Mouse (Mus musculus): ENCODE data around the gene Bard1. TPM values are rescaled to one million over a fixed set of nuclear protein-coding genes. Genes with fewer than 3 reads are reported as not detected.

The Bard1 gene
- polyA plus RNA-seq, 1 experiment from 2014 or later: 1.7 TPM

- peaks cover 15% of the 10 kb centered on the region for H3K4me1 ChIP-seq (replicated peaks)
- no peaks in the 10 kb centered on the region for H3K27me3 ChIP-seq (ENCODE audit: insufficient read depth, poor library complexity, severe bottlenecking)
- no peak overlapping the region for H3K4me3 ChIP-seq
- H3K36me3 ChIP-seq: peaks cover 20% of the 10 kb centered on the region; the same call in 1 of the 2 replicates
- no peak for DNase-seq (ENCODE audit: low spot score)
- 0 out of 2 replicates have a peak, but pooled peaks cover 3% of the 10 kb centered on the region for H3K9me3 ChIP-seq
- 94% methylated on average over 1 of the region's 1 CpGs for WGBS
- no peak overlapping the region for H3K27ac ChIP-seq
These were observed 6.9 kb downstream of the Bard1 start for GRCm38 (mm10) chr1:71096031-71096430.

DNA sequence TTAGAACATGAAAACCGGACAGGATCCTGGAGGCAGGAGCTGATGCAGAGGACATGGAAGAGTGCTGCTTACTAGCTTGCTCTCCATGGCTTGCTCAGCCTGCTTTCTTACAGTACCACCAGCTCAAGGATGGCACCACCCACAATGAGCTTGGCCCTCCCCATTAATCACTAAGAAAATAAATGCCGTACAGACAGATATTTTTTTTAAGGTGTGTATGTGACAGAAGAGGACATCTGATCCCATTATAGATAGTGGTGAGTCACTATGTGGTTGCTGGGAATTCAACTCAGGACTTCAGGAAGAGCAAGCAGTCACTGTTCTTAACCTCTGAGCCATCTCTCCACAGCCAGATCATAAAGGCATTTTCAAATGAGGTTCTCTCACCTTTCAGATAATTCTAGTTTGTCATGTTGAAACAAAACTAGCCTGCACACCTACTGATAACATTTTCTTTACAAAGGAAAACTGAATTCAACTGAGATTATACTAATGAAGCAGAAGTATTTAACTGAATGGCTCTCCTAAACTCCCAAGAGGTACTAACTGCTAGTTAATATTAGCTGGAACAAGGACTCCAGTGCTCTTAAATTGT is 7.6 kb downstream of the Bard1 start:
- WGBS: 96% methylated on average over 2 of the region's 2 CpGs
- H3K9me3 ChIP-seq: 0 out of 2 replicates have a peak, but pooled peaks cover 3% of the 10 kb centered on the region
- H3K4me3 ChIP-seq: no peak overlapping the region

GRCm38 (mm10) chr1:71075651-71076050 is 27.3 kb downstream of the Bard1 start:
- no peak overlapping the region for H3K27ac ChIP-seq
- no peak overlapping the region for H3K4me3 ChIP-seq
- H3K27me3 ChIP-seq (ENCODE audit: insufficient read depth, poor library complexity, severe bottlenecking): no peaks in the 10 kb centered on the region
- H3K9me3 ChIP-seq: no peaks in the 10 kb centered on the region
- DNase-seq (ENCODE audit: low spot score): no peak
- no peaks in the 10 kb centered on the region for H3K4me1 ChIP-seq (replicated peaks)
- peaks cover 34% of the 10 kb centered on the region for H3K36me3 ChIP-seq
- WGBS: 79% methylated on average over 3 of the region's 3 CpGs

More for the DNA sequence above, 7.6 kb downstream of the Bard1 start:
- Histone ChIP-seq H3K4me1 (replicated peaks) (peaks cover 8% of the 10 kb centered on the region), H3K36me3 (peaks cover 20% of the 10 kb centered on the region; the same call in 1 of the 2 replicates), H3K27ac (no peak overlapping the region), H3K27me3 (ENCODE audit: insufficient read depth, poor library complexity, severe bottlenecking) (no peaks in the 10 kb centered on the region)
- DNase-seq (ENCODE audit: low spot score): no peak

DNA sequence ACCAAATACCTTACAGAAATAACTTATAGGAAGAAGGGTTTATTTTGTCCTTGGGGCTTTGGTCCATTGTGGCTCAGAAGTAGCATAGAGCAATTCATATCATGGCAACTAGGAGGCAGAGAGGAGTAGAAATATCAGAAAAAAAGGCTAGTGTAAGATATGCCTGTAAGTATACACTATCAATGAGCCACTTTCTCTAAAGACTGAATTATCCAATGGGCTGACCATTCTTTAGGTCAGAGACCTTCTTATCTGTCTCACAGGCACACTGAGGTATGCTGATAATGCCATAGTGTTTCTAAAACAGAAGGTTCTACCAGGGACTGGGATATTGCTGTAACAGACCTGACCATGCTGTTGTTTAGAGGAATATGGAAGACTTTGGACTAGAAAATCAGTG is 32.2 kb downstream of the Bard1 start:
- Histone ChIP-seq H3K9me3 (no peaks in the 10 kb centered on the region), H3K4me1 (replicated peaks) (no peaks in the 10 kb centered on the region), H3K36me3 (peaks cover 43% of the 10 kb centered on the region), H3K27me3 (ENCODE audit: insufficient read depth, poor library complexity, severe bottlenecking) (no peaks in the 10 kb centered on the region), H3K27ac (no peak overlapping the region), H3K4me3 (no peak overlapping the region)
- DNase-seq (ENCODE audit: low spot score): no peak

GRCm38 (mm10) chr1:71068728-71069304 is 34.1 kb downstream of the Bard1 start:
- WGBS: 97% methylated on average over 3 of the region's 3 CpGs

DNA sequence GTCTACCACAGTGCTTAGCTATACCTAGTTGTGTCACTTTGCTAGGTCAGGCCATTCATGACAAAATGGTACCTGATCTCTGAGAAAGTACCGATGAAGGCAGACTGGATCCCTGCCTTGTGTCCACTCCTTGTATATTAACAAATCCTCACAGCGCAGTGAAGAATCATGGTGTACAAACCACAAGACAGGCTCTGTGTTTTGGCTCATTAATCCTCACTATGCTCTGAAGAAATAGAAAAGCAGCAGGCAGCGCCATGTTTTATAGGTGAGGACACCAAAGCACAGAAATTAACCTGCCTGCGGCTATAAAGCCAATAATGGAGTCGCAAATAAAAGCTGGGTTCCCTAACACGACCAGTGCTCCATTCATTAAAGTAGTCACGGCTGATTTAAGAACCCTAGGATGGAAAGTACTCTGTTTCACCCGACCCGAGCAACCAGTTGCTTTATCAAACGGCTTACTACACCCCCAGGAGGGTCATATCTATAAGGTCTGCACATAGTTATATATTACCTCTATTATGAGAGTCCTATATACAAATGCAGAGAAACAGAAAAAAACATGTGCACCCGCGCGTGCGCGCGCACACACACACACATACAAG is 39.0 kb downstream of the Bard1 start:
- peaks cover 45% of the 10 kb centered on the region for H3K36me3 ChIP-seq

More at GRCm38 (mm10) chr1:71068728-71069304, 34.1 kb downstream of the Bard1 start:
- Histone ChIP-seq H3K4me1 (replicated peaks) (no peaks in the 10 kb centered on the region), H3K27me3 (ENCODE audit: insufficient read depth, poor library complexity, severe bottlenecking) (no peaks in the 10 kb centered on the region), H3K27ac (no peak overlapping the region), H3K4me3 (no peak overlapping the region), H3K9me3 (no peaks in the 10 kb centered on the region), H3K36me3 (peaks cover 41% of the 10 kb centered on the region)
- no peak for DNase-seq (ENCODE audit: low spot score)

GRCm38 (mm10) chr1:71056143-71056542 is 46.8 kb downstream of the Bard1 start:
- Histone ChIP-seq H3K27ac (no peak overlapping the region), H3K9me3 (no peaks in the 10 kb centered on the region), H3K4me3 (no peak overlapping the region), H3K4me1 (replicated peaks) (no peaks in the 10 kb centered on the region), H3K36me3 (peaks cover 41% of the 10 kb centered on the region), H3K27me3 (ENCODE audit: insufficient read depth, poor library complexity, severe bottlenecking) (no peaks in the 10 kb centered on the region)
- no peak for DNase-seq (ENCODE audit: low spot score)
- 94% methylated on average over 4 of the region's 4 CpGs for WGBS

More for the DNA sequence above, 39.0 kb downstream of the Bard1 start:
- no peaks in the 10 kb centered on the region for H3K9me3 ChIP-seq
- H3K27ac ChIP-seq: no peak overlapping the region
- H3K27me3 ChIP-seq (ENCODE audit: insufficient read depth, poor library complexity, severe bottlenecking): no peaks in the 10 kb centered on the region
- 91% methylated on average over 16 of the region's 16 CpGs for WGBS
- H3K4me1 ChIP-seq (replicated peaks): no peaks in the 10 kb centered on the region
- no peak for DNase-seq (ENCODE audit: low spot score)
- no peak overlapping the region for H3K4me3 ChIP-seq

DNA sequence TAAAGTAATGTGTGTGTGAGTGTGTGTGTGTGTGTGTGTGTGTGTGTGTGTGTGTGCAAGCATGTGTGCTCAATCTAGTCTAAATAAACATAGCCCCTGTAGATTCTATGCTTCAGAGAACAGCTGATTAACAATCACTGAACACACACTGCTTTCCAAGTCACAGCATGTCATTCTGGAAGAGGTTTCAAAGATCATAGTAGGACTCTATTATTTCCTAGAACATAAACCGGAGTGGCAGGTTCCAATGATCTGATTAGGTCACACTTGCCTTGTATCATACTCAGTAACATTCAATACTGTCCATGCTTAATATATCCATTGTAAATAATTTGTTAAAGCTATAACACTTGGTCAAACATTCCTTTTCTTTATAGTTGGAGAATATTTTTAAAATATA is 47.5 kb downstream of the Bard1 start:
- no peak for DNase-seq (ENCODE audit: low spot score)
- no peaks in the 10 kb centered on the region for H3K27me3 ChIP-seq (ENCODE audit: insufficient read depth, poor library complexity, severe bottlenecking)
- 92% methylated on average over 1 of the region's 1 CpGs for WGBS
- no peaks in the 10 kb centered on the region for H3K4me1 ChIP-seq (replicated peaks)
- H3K36me3 ChIP-seq: peaks cover 42% of the 10 kb centered on the region
- H3K9me3 ChIP-seq: no peaks in the 10 kb centered on the region
- H3K4me3 ChIP-seq: no peak overlapping the region
- H3K27ac ChIP-seq: no peak overlapping the region

- H3K9me3 ChIP-seq: no peaks in the 10 kb centered on the region
- no peak for DNase-seq (ENCODE audit: low spot score)
These were observed 50.2 kb downstream of the Bard1 start for GRCm38 (mm10) chr1:71052756-71053155.

DNA sequence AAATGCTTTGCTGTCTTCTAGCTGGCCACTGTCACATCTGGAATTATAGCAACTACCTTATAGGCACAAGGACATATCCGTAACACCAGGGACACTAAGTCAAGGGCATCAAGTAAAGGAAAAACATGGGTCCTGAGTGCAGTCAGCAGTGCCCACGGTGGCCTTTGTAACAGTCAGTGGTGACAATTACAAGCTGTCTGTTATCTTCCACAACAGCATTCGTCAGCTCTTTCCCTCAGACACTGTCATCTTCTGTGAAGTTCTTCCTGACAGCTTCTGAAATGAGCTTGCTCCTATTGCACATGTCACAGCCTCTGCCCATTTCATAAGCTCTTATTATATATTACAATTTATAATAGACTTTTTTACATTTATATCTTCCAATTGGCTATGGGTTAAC is 50.7 kb downstream of the Bard1 start:
- Histone ChIP-seq H3K9me3 (no peaks in the 10 kb centered on the region), H3K4me3 (no peak overlapping the region), H3K27ac (no peak overlapping the region), H3K27me3 (ENCODE audit: insufficient read depth, poor library complexity, severe bottlenecking) (no peaks in the 10 kb centered on the region), H3K4me1 (replicated peaks) (no peaks in the 10 kb centered on the region), H3K36me3 (peaks cover 38% of the 10 kb centered on the region)
- DNase-seq (ENCODE audit: low spot score): no peak
- WGBS: 92% methylated on average over 3 of the region's 3 CpGs

More at GRCm38 (mm10) chr1:71052756-71053155, 50.2 kb downstream of the Bard1 start:
- Histone ChIP-seq H3K4me3 (no peak overlapping the region), H3K27me3 (ENCODE audit: insufficient read depth, poor library complexity, severe bottlenecking) (no peaks in the 10 kb centered on the region), H3K36me3 (peaks cover 34% of the 10 kb centered on the region), H3K27ac (no peak overlapping the region), H3K4me1 (replicated peaks) (no peaks in the 10 kb centered on the region)
- 95% methylated on average over 2 of the region's 2 CpGs for WGBS

- H3K9me3 ChIP-seq: no peaks in the 10 kb centered on the region
- H3K27ac ChIP-seq: no peak overlapping the region
- H3K4me1 ChIP-seq (replicated peaks): no peaks in the 10 kb centered on the region
- DNase-seq (ENCODE audit: low spot score): no peak
- WGBS: 93% methylated on average over 2 of the region's 2 CpGs
- no peak overlapping the region for H3K4me3 ChIP-seq
- H3K36me3 ChIP-seq: peaks cover 26% of the 10 kb centered on the region
- H3K27me3 ChIP-seq (ENCODE audit: insufficient read depth, poor library complexity, severe bottlenecking): no peaks in the 10 kb centered on the region
These were observed 57.8 kb downstream of the Bard1 start for GRCm38 (mm10) chr1:71045141-71045540.

- Histone ChIP-seq H3K4me3 (no peak overlapping the region), H3K27me3 (ENCODE audit: insufficient read depth, poor library complexity, severe bottlenecking) (no peaks in the 10 kb centered on the region), H3K36me3 (peaks cover 21% of the 10 kb centered on the region), H3K9me3 (no peaks in the 10 kb centered on the region), H3K27ac (no peak overlapping the region), H3K4me1 (replicated peaks) (no peaks in the 10 kb centered on the region)
- WGBS: 93% methylated on average over 3 of the region's 3 CpGs
- no peak for DNase-seq (ENCODE audit: low spot score)
These were observed 59.0 kb downstream of the Bard1 start for GRCm38 (mm10) chr1:71043951-71044350.

GRCm38 (mm10) chr1:71036999-71037398 is 65.9 kb downstream of the Bard1 start:
- H3K4me1 ChIP-seq (replicated peaks): no peaks in the 10 kb centered on the region
- H3K27me3 ChIP-seq (ENCODE audit: insufficient read depth, poor library complexity, severe bottlenecking): no peaks in the 10 kb centered on the region
- H3K4me3 ChIP-seq: no peak overlapping the region
- peak; percentile 36 for DNase-seq (ENCODE audit: low spot score)
- H3K36me3 ChIP-seq: peaks cover 11% of the 10 kb centered on the region; the same call in 1 of the 2 replicates
- 53% methylated on average over 7 of the region's 7 CpGs for WGBS
- no peak overlapping the region for H3K27ac ChIP-seq
- H3K9me3 ChIP-seq: no peaks in the 10 kb centered on the region
